Mouse (Mus musculus): ENCODE measurements around the gene Ect2l. TPM values are rescaled to one million over a fixed set of nuclear protein-coding genes. Genes with fewer than 3 reads are reported as not detected.

Ect2l gene
- polyA plus RNA-seq, 1 experiment from 2014 or later = 0.12 TPM

DNA sequence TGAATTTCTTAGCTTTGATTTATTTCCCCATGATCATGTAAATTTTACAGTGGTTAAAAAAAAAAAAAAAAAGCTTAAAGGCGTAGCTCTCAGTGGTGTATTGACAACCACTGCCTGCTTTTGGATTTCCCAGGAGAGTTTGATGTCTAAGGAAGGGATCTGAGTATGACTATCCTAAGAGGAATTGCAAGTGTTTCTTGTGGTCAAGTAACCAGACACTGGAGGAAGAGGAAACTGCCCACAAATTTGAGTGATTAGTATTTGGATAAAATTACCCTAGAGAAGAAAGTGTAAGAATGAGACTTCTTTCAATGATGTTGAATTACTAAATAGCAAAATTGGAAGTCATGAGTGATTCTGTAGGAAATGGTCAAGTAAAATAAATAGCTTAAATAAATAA is 129.2 kb downstream of the Ect2l start:
- ATAC-seq (ENCODE audit: low FRiP score) = no peak
- Histone ChIP-seq H3K4me3 (ENCODE audit: low read depth, low read length) (no peak overlapping the region), H3K36me3 (ENCODE audit: control insufficient read depth, insufficient read depth, low read length) (no peaks in the 10 kb centered on the region), H3K4me1 (replicated peaks; ENCODE audit: control insufficient read depth, insufficient read depth, low read length) (no peaks in the 10 kb centered on the region), H3K9ac (ENCODE audit: low read depth, low read length) (no peak overlapping the region), H3K27me3 (ENCODE audit: control insufficient read depth, insufficient read depth, low read length) (no peaks in the 10 kb centered on the region), H3K4me2 (replicated peaks; ENCODE audit: low read depth, low read length) (no peak overlapping the region), H3K9me3 (ENCODE audit: control insufficient read depth, low read length) (no peaks in the 10 kb centered on the region; the same call in 1 of the 2 replicates), H3K27ac (ENCODE audit: low read depth, low read length) (no peak overlapping the region)
- no peak for DNase-seq (ENCODE audit: low spot score)
- 87% methylated on average over 1 of the region's 1 CpGs for WGBS

Other genes starting within 250 kb of the Ect2l start
- gene Abracl, start 187.6 kb downstream of the Ect2l start, polyA plus RNA-seq (2014; fragmentation: Nextera tagmentation; extraction: Ambion mirVana) = 220 and 223 TPM in 2 replicates
- 24.6 and 29.7 TPM in 2 replicates for gene Reps1, start 155.0 kb downstream of the Ect2l start, polyA plus RNA-seq (2014; fragmentation: Nextera tagmentation; extraction: Ambion mirVana)
- 7.0 and 8.5 TPM in 2 replicates for gene Ccdc28a, start 24.1 kb upstream of the Ect2l start, polyA plus RNA-seq (2014; fragmentation: Nextera tagmentation; extraction: Ambion mirVana)
- gene Nhsl1, start 108.1 kb upstream of the Ect2l start, polyA plus RNA-seq (2014; fragmentation: Nextera tagmentation; extraction: Ambion mirVana) = 22.2 and 23.4 TPM in 2 replicates

All from hindbrain, embryonic 11.5 days (tissue).